Mouse (Mus musculus): ENCODE measurements around the gene Retreg1.
A peak's percentile ranks its signal among the peaks of the same experiment; 100 is the strongest.

Gene Retreg1

DNA sequence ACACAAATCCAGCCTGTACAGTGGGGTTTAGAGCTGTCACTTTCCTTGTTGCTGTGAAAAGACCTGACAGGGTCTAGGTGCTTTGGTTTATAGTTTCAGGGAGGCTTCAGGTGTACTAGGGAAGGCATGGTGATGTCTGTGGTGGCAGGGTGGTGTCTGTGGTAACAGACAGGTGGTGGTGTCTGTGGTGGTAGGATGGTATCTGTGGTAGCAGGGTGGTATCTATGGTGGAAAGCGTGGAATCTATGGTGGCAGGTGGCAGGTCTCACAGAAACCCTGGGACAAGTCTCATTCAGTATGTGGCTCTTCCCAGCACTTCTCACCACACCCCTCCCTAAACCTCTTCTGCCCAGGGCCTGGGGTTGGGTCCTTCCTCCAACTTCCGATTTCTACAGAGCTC is 8.7 kb upstream of the Retreg1 start:
- DNase-seq, result no peak

- no peak for DNase-seq
Measured at GRCm38 (mm10) chr15:25834920-25835674, 7.9 kb upstream of the Retreg1 start.

- peak; percentile 21 for DNase-seq
Measured at GRCm38 (mm10) chr15:25842462-25843085, 406 bp upstream of the Retreg1 start.

DNA sequence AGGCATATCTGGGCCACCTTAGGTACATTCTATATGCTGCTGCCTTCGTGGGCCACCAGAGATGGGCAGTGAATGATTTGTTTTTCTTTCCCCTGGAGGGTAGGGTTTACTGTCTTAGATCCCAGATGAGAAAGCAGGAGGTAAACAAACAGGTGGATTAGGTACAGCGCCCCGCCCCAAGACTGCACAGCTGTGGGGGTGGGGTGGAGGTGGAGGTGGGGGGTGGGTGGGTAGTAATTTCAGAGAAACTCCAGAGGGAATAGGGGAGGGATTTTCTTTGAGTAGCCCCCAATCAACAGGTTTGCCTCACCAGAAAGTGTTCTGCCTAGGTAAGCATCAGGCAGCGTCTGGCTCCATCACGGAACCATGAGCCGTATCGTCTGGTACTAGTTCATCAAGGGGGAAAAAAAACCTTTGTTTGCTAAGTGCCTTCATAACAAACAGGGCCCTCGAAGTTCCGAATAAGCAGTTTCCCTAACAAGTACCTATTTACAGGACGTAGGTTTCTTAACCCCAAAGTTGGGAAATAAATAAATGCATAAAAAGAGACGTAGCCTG is 1.1 kb downstream of the Retreg1 start:
- peak; percentile 22 for DNase-seq

DNA sequence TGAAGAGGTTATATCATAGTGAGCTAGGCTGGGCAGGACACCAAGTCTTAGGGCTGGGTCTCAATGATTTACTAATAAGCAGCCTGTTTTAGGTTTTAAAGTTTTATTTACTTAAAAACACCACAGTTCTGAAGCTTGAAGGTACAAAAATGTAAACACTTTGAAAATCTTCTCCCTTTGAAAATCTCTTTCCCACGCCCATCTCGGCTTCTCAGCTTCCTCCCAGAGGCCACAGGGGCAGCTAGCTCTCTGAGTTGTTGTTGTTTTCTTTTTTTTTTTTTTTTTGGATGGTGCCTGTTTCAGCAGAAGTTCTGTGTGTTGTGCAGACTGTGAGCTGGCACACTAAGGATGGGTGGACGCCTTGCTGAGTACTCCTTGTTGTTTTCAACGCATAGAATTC is 1.8 kb downstream of the Retreg1 start:
- DNase-seq, result peak; percentile 16

GRCm38 (mm10) chr15:25847576-25848168 is 4.7 kb downstream of the Retreg1 start:
- DNase-seq, result no peak

- DNase-seq, result no peak
Measured at GRCm38 (mm10) chr15:25850552-25850951, 7.6 kb downstream of the Retreg1 start.

DNA sequence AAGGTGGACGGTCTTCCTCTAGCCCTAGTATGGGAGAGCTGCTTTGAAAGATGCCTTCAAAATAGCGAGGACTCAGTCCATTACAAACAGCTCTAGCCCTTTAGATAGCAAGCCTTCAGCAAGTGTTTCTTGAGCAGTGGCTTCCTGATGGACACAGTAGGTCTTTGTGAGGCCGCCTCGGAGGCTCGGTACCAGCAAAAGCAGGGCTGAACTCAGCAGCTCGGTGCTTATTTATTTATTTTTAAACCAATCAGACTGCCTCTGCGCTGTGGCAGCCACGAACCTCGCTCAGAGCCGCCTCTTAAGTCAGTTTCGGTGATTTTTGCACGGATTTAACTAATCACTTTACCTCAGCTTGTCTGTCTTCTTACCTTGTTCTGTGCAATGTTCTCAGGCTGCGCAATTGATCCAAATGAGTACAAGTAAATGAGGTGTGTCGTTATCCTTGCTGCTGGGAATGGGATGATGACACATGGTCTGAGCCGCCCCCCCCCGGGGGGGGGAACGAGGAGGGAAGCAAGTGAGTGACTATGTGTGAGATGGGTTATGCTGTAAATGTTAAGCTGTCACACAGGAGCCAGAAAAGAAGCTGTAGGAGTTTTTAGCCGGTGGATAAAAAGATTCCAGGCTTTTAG is 11.4 kb downstream of the Retreg1 start:
- DNase-seq, result no peak

GRCm38 (mm10) chr15:25858611-25859058 is 15.7 kb downstream of the Retreg1 start:
- DNase-seq, result peak; percentile 33

GRCm38 (mm10) chr15:25859469-25859868 is 16.5 kb downstream of the Retreg1 start:
- DNase-seq, result no peak

GRCm38 (mm10) chr15:25861900-25862299 is 18.9 kb downstream of the Retreg1 start:
- no peak for DNase-seq

DNA sequence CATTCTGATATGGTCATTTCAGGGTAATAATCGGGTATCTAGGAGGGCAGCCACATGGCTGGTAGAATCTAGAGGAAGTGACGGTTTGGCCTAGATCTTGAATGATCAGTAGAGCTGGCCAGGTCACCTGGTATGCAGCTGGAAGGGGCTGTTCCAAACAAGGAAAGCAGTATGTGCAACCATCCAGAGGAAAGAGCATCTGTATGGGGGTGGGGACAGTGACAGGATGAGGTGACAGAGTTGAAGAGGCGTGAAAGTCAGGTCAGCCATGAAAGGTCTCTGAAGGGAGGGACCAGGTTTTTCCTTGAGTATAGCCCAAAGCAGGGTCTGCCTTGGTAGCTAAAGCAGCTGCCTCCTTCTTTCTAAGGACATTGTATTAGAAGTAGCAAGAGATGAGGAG is 22.6 kb downstream of the Retreg1 start:
- no peak for DNase-seq

DNA sequence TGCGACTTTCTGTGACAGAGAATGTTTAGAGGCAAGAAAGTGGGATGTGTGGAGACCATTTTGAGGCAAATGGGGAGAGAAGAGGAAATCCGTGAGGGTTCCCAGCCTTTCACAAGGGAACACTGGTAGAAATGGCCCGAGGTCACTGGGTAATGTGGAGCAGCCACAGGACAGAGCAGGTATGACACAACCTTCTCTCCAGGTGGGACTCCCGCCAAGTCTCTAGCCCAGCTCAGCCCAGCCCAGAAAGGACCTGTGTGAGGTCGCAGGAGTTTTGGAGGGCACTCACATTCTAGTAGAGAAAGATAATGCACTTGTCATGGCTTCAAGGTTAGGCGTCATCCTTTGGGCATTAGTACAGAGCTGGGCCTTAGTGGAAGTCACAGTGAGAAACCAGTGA is 23.1 kb downstream of the Retreg1 start:
- no peak for DNase-seq

DNA sequence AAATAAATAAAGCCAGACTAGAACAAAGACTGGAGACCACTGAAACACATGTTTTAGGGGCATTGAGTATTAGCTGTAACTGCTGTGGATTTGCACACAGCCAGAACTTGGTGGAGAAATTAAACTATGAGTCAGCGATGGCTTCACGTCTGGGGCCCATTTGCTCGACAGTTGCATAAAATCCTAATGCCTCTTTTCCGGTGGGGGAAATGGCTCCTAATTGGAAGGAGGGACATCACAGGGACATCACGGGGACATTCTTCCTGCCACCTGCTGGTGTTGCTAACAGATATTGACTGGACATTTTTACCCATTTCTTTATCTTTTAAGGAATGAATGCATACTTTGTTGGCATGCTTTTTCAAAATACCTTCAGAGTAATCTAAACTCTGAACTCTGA is 26.1 kb downstream of the Retreg1 start:
- no peak for DNase-seq

DNA sequence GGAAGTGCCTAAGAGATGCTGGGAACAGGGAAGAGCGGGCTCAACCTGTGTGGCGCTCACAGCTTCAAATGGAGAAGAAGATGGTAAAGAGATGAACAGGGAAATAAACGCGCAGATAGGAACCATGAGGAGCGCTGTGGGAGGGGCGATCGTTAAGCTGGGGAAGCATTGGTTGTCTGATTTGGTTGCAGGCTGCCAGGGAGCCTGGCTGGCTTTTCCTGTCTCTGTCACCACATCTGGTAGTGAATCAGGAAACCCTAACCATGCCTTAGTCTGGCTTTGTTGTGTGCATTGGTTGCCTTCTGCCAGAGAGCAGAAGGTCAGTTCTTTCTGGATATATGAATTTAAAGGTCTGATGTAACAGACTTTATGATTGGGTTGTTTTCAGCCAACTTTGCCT is 28.5 kb downstream of the Retreg1 start:
- DNase-seq, result no peak

DNA sequence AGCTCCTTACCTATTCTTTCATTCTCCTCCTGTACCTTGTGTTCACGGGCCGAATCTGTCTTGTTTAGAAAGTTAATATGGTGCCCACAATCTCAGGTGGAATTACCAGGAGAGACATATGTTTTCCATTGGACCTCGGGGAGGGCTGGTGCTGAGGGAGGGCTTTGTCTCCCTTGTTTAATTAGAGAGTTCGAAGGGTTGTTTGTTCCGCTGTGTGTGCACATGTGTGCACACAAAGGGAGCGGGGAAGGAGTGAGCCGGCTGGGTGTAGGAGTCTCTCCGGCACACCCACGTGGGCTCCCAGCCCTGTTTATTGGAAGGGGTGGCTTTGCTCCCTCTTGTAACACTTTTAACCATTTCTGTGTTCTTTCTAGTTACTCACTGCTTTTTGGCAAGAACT is 29.1 kb downstream of the Retreg1 start:
- DNase-seq, result no peak

DNA sequence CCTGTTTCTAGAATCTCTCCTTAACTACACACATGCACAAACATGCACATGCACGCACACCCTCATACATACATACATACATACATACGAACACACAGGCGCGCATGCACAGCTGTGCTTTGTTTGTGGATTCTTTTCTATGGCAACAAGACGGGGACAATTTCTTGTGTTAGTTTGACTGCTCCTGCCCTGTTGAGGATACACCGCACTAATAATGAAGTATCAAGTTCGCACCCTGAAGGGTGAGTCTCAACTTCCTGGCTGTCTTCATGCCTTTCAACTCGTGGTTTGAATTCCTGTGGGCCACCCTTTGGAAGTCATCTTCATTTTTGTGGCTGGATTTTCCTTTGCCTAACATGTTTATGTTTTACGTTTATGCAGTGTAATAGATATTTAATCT is 29.7 kb downstream of the Retreg1 start:
- DNase-seq, result no peak

DNA sequence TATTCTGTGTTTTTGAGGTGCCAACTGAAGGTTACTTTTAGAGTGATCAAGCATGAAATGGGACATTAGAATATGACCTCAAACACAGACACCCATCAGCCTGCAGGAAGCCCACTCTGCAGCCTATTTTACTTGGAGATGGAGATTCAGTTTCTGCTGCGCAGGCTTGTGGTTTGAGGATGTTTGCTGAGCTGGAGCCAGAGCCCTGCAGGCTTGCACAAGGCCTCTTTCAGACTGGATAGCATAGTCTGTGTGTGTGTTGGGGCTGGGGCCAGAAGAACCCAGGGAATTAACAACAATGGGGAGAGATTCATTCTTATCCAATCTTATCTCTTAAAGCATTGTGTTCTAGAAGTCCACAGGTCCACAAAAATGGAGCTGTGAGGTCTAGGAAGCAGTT is 30.6 kb downstream of the Retreg1 start:
- no peak for DNase-seq

DNA sequence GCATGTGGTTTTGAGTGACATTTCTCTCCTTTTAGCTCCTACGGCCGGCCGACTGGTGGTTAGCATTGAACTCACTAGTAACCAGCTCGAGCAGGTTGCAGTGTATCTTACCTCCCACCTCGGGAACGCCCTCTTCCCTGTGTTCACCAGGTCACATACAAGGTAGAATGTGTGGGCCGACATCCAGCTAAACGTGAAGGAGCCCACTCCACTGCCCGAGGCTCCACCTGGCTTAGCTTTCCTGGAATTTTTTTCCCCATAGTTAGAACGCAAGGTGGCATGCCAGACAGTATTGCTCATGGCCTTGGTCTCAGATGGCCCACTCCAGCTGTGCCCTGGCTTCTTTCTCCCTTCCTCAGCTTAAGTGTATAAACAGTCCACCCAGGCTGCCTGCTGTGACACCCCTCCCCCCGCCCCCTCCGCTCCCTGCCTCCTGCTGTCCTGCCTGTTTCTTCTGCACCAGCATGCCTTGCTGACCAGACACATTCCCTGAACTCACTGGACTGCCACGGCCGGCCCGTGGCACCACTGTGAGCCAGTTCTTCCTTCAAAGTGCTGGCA is 33.7 kb downstream of the Retreg1 start:
- no peak for DNase-seq

DNA sequence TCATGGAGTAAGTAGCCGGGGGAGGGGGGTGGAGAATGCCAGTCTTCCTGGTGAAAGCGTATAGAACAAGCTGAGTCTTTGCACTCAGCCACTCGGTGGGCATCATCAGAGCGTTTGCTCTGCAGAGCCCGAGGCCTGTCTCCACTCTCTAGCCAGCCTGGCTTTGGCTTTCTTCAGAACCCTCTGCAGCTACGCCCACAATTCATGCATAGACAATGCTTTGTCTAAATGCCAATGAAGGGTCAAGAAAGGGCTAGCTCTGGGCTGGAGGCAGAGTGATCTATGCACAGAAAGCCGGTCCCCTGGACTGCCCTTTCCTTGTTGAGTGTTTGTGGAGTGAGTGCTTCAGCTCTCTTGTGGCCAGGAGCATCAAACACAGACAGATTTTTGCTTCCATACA is 34.8 kb downstream of the Retreg1 start:
- no peak for DNase-seq

DNA sequence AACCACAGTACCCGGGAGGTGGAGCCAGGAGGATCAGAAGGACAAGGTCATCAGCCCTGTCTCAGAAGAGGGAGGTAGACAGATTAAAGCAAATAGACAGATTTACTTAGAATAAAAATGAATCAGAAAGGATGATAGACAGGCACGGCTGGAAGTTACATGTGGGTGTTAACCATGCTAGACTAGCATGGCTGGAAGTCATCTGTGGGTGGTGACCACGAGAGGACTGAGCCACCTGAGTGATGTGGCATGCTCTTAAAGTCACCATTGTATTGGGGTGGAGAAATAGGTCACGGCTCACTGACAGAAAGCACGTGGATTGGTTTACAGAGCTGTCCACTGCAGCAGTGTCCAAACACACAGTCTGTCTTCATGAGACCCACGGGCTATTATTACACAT is 36.2 kb downstream of the Retreg1 start:
- no peak for DNase-seq

DNA sequence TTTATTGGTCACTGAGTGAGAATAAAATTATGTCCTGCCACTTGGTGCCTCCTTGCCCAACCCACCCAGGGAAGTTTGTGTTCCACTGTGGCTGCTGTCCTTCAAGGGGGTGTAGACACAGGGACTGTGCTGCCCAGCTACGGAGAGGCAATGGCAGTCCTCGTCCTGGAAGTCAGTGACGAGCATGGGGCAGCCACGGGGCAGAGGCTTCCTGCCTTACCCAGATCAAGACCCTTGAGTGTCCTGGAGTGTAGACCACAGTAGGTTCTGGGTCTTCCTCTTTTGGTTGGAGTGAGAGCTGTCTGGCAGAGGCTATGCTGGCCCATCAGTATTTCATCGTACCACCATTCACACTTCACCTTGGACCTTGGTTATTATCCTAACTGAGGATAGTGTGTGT is 37.2 kb downstream of the Retreg1 start:
- no peak for DNase-seq

- DNase-seq, result no peak
Measured at GRCm38 (mm10) chr15:25882002-25882401, 39.0 kb downstream of the Retreg1 start.

All from thymus, postnatal 14 days (tissue).